Mouse (Mus musculus) stomach, embryonic 15.5 days (tissue): ENCODE measurements around the gene Cep19. TPM values are rescaled to one million over a fixed set of nuclear protein-coding genes. Genes with fewer than 3 reads are reported as not detected.
A peak's percentile ranks its signal among the peaks of the same experiment; 100 is the strongest.
"Not testable (repeated sequence)": the region's sequence is repeated elsewhere in the genome, so short reads cannot be mapped to it uniquely, and the experiment has no call there.

Experiments used
- ATAC-seq: fragments of 200-750 bp; cut with Nextera tagmentation; 2 replicates; pipeline ENCODE4 v1.8.0; 2017; ENCODE audit warnings: low read depth, moderate number of reproducible peaks, moderate TSS enrichment; ENCODE audit not compliant: insufficient read depth, low FRiP score
- H3K27ac ChIP-seq: fragments of 300-500 bp; sonication (generic); 2 replicates; pipeline ENCODE4 v1.5.1; 2015; ENCODE audit warnings: mild to moderate bottlenecking, inconsistent platforms
- H3K27me3 ChIP-seq: fragments of 300-500 bp; sonication (generic); replicated peaks from 2 replicates; pipeline ENCODE4 v1.6.1; 2015; ENCODE audit warnings: inconsistent platforms
- H3K36me3 ChIP-seq: fragments of 300-500 bp; sonication (generic); 2 replicates; pipeline ENCODE4 v1.6.1; 2015; ENCODE audit warnings: inconsistent platforms
- H3K4me1 ChIP-seq: fragments of 300-500 bp; sonication (generic); 2 replicates; pipeline ENCODE4 v1.6.1; 2015; ENCODE audit warnings: inconsistent platforms
- H3K4me2 ChIP-seq: fragments of 300-500 bp; sonication (generic); 2 replicates; pipeline ENCODE4 v1.6.1; 2015; ENCODE audit warnings: mild to moderate bottlenecking, inconsistent platforms
- H3K4me3 ChIP-seq: fragments of 300-500 bp; sonication (generic); replicated peaks from 2 replicates; pipeline ENCODE4 v1.5.1; 2015; ENCODE audit warnings: inconsistent platforms
- H3K9ac ChIP-seq: fragments of 300-500 bp; sonication (generic); 2 replicates; pipeline ENCODE4 v1.6.1; 2015; ENCODE audit warnings: inconsistent platforms
- H3K9me3 ChIP-seq: fragments of 300-500 bp; sonication (generic); 2 replicates; pipeline ENCODE4 v1.6.1; 2016; ENCODE audit warnings: inconsistent platforms
- WGBS: fragments of 180-500 bp; shearing (Covaris S2); methylation state at CpG from one replicate; pipeline ENCODE4 v1.1.7; 2015; 5-methylcytosine and 5-hydroxymethylcytosine counted together
- polyA plus RNA-seq: library from polyadenylated mRNA; unstranded; fragments of >200 nt; fragmentation: Nextera tagmentation; extraction: Ambion mirVana; gene quantifications from 2 replicates; pipeline ENCODE4 v1.2.1, GENCODE M21; 2015

Cep19 gene
- polyA plus RNA-seq, 1 experiment from 2014 or later = 27.8 TPM

GRCm38 (mm10) chr16:32078408-32078990, 21.1 kb upstream of the Cep19 start:
- no peak for ATAC-seq

GRCm38 (mm10) chr16:32078991-32079511, 20.5 kb upstream of the Cep19 start, which contains the start of gene Pak2:
Pak2 (minus strand) TSS chr16:32079342.
- peak within 1 kb of the TSS; percentile 97 for H3K27ac ChIP-seq
- H3K4me3 ChIP-seq = peak within 1 kb of the TSS; percentile 98
- peak within 1 kb of the TSS; percentile 59 for H3K4me2 ChIP-seq
- under 1% methylated on average over 36 of the region's 60 CpGs for WGBS
- peak within 1 kb of the TSS; percentile 99 for H3K9ac ChIP-seq
- peaks cover 10% of the 10 kb centered on the region for H3K4me1 ChIP-seq
- no peaks in the 10 kb centered on the region for H3K9me3 ChIP-seq
- H3K36me3 ChIP-seq = no peaks in the 10 kb centered on the region
- H3K27me3 ChIP-seq = no peaks in the 10 kb centered on the region
- ATAC-seq = peak; percentile 94

More at GRCm38 (mm10) chr16:32078408-32078990, 21.1 kb upstream of the Cep19 start:
- peak overlapping the region; percentile 98 for H3K4me3 ChIP-seq
- under 1% methylated on average over 30 of the region's 30 CpGs for WGBS
- H3K27me3 ChIP-seq = no peaks in the 10 kb centered on the region
- H3K27ac ChIP-seq = peak overlapping the region; percentile 97
- H3K4me2 ChIP-seq = peak overlapping the region; percentile 59
- peaks cover 10% of the 10 kb centered on the region for H3K4me1 ChIP-seq
- H3K36me3 ChIP-seq = no peaks in the 10 kb centered on the region
- peak overlapping the region; percentile 99 for H3K9ac ChIP-seq
- no peaks in the 10 kb centered on the region for H3K9me3 ChIP-seq

- no peaks in the 10 kb centered on the region for H3K9me3 ChIP-seq
- peaks cover 31% of the 10 kb centered on the region for H3K36me3 ChIP-seq
- no peak overlapping the region for H3K9ac ChIP-seq
- peak overlapping the region; percentile 33 for H3K27ac ChIP-seq
- H3K27me3 ChIP-seq = no peaks in the 10 kb centered on the region
- no peak; the same call in 1 of the 2 replicates for ATAC-seq
- H3K4me2 ChIP-seq = no peak overlapping the region
- H3K4me1 ChIP-seq = no peaks in the 10 kb centered on the region
- WGBS = 64% methylated on average over 17 of the region's 17 CpGs
- H3K4me3 ChIP-seq = no peak overlapping the region
Observed at GRCm38 (mm10) chr16:32087629-32088443, 11.8 kb upstream of the Cep19 start.

GRCm38 (mm10) chr16:32091466-32091865, 8.1 kb upstream of the Cep19 start:
- Histone ChIP-seq H3K9me3 (no peaks in the 10 kb centered on the region), H3K27ac (no peak overlapping the region), H3K4me3 (no peak overlapping the region), H3K36me3 (peaks cover 30% of the 10 kb centered on the region; the same call in 1 of the 2 replicates), H3K4me2 (no peak overlapping the region), H3K4me1 (no peaks in the 10 kb centered on the region), H3K27me3 (no peaks in the 10 kb centered on the region), H3K9ac (no peak overlapping the region)
- WGBS = 86% methylated on average over 7 of the region's 7 CpGs
- no peak for ATAC-seq

- H3K27ac ChIP-seq, H3K4me3 ChIP-seq, H3K27me3 ChIP-seq, ATAC-seq, H3K4me2 ChIP-seq, H3K4me1 ChIP-seq, H3K36me3 ChIP-seq, H3K9ac ChIP-seq, H3K9me3 ChIP-seq: not testable (repeated sequence)
- 83% methylated on average over 2 of the region's 2 CpGs for WGBS
Observed at GRCm38 (mm10) chr16:32097757-32098156, 1.8 kb upstream of the Cep19 start.

- Histone ChIP-seq H3K9me3 (no peaks in the 10 kb centered on the region), H3K4me3 (peak overlapping the region; percentile 96), H3K4me1 (peaks cover 4% of the 10 kb centered on the region; the same call in 1 of the 2 replicates), H3K27me3 (no peaks in the 10 kb centered on the region), H3K4me2 (peak overlapping the region; percentile 79), H3K27ac (peak overlapping the region; percentile 86), H3K36me3 (peaks cover 4% of the 10 kb centered on the region; the same call in 1 of the 2 replicates), H3K9ac (peak overlapping the region; percentile 80)
- peak; percentile 61 for ATAC-seq
- under 1% methylated on average over 39 of the region's 39 CpGs for WGBS
Observed at GRCm38 (mm10) chr16:32098897-32099637, 533 bp upstream of the Cep19 start.

GRCm38 (mm10) chr16:32102295-32102694, 2.7 kb downstream of the Cep19 start:
- Histone ChIP-seq H3K4me2 (no peak overlapping the region), H3K4me1 (peaks cover 4% of the 10 kb centered on the region; the same call in 1 of the 2 replicates), H3K27ac (no peak overlapping the region), H3K4me3 (no peak overlapping the region), H3K9me3 (no peaks in the 10 kb centered on the region), H3K9ac (no peak overlapping the region), H3K36me3 (peaks cover 8% of the 10 kb centered on the region; the same call in 1 of the 2 replicates), H3K27me3 (no peaks in the 10 kb centered on the region)
- ATAC-seq = no peak
- 89% methylated on average over 13 of the region's 13 CpGs for WGBS

GRCm38 (mm10) chr16:32105698-32106097, 6.1 kb downstream of the Cep19 start:
- H3K4me2 ChIP-seq = no peak overlapping the region
- 95% methylated on average over 1 of the region's 1 CpGs for WGBS
- H3K9me3 ChIP-seq = no peaks in the 10 kb centered on the region
- ATAC-seq = no peak
- H3K27me3 ChIP-seq = no peaks in the 10 kb centered on the region
- no peak overlapping the region for H3K4me3 ChIP-seq
- peaks cover 11% of the 10 kb centered on the region; the same call in 1 of the 2 replicates for H3K36me3 ChIP-seq
- H3K4me1 ChIP-seq = no peaks in the 10 kb centered on the region
- no peak overlapping the region for H3K27ac ChIP-seq
- no peak overlapping the region for H3K9ac ChIP-seq

- no peak for ATAC-seq
- Histone ChIP-seq H3K9me3 (no peaks in the 10 kb centered on the region), H3K4me3 (no peak overlapping the region), H3K27ac (no peak overlapping the region), H3K9ac (no peak overlapping the region), H3K36me3 (peaks cover 11% of the 10 kb centered on the region; the same call in 1 of the 2 replicates), H3K4me2 (no peak overlapping the region), H3K27me3 (no peaks in the 10 kb centered on the region), H3K4me1 (no peaks in the 10 kb centered on the region)
- WGBS = 75% methylated on average over 12 of the region's 12 CpGs
Observed at GRCm38 (mm10) chr16:32107342-32108045, 7.9 kb downstream of the Cep19 start.

- H3K4me3 ChIP-seq = no peak overlapping the region
- H3K9ac ChIP-seq = no peak overlapping the region
- no peak for ATAC-seq
- no peaks in the 10 kb centered on the region for H3K27me3 ChIP-seq
- no peaks in the 10 kb centered on the region for H3K4me1 ChIP-seq
- no peak overlapping the region for H3K4me2 ChIP-seq
- no peaks in the 10 kb centered on the region for H3K9me3 ChIP-seq
- no peak overlapping the region for H3K27ac ChIP-seq
- 76% methylated on average over 7 of the region's 7 CpGs for WGBS
- H3K36me3 ChIP-seq = peaks cover 11% of the 10 kb centered on the region; the same call in 1 of the 2 replicates
Observed at GRCm38 (mm10) chr16:32108170-32108569, 8.6 kb downstream of the Cep19 start.

- no peaks in the 10 kb centered on the region for H3K4me1 ChIP-seq
- WGBS = 76% methylated on average over 2 of the region's 2 CpGs
- H3K27me3 ChIP-seq = no peaks in the 10 kb centered on the region
- H3K27ac ChIP-seq = no peak overlapping the region
- no peak overlapping the region for H3K9ac ChIP-seq
- peaks cover 11% of the 10 kb centered on the region; the same call in 1 of the 2 replicates for H3K36me3 ChIP-seq
- H3K4me2 ChIP-seq = no peak overlapping the region
- H3K4me3 ChIP-seq = no peak overlapping the region
- no peaks in the 10 kb centered on the region for H3K9me3 ChIP-seq
- ATAC-seq = no peak
Observed at GRCm38 (mm10) chr16:32108578-32108977, 9.0 kb downstream of the Cep19 start.
